Mouse (Mus musculus): Measurements from ENCODE around the gene Atp2c1.

DNA sequence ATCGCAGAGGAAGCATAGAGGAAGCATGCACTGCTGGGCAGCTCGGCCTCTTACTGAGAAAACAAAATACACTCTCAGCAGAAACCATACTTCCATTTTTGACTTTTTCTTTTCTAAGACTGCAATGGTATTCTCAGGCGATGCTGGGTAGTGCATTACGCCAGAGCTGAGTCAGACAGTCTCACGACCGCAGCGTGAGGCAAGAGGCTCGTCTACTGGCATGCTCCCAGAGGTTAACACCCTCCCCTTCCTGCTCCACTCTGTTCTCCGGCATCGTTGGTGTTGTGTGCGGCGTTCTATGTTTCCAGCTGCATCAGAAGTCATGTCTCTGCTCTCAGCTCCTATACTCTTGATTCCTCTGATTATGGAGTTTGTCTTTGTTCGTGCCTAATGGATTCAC, 68.1 kb downstream of the Atp2c1 start:
- TF ChIP-seq UBTF (IDR thresholded peaks at IDR 0.05; ENCODE audit: low read depth, low read length) (no peak), TCF12 (IDR thresholded peaks at IDR 0.05; ENCODE audit: low read depth, low read length) (no peak), HCFC1 (IDR thresholded peaks at IDR 0.05; ENCODE audit: low read depth, low read length) (no peak), CTCF (conservative IDR thresholded peaks at IDR 0.05 in 1 of 2, IDR thresholded peaks at IDR 0.05 in 1 of 2; ENCODE audit: low read depth in 2 of 2, low read length in 2 of 2) (no peak), USF2 (conservative IDR thresholded peaks at IDR 0.05; ENCODE audit: low read depth, low read length) (no peak), E2F4 (IDR thresholded peaks at IDR 0.05; ENCODE audit: insufficient replicate concordance, low read depth, low read length) (no peak), NELFE (IDR thresholded peaks at IDR 0.05; ENCODE audit: low read depth, low read length) (no peak), ZNF384 (IDR thresholded peaks at IDR 0.05; ENCODE audit: low read depth, low read length) (no peak), MAX (IDR thresholded peaks at IDR 0.05; ENCODE audit: low read length) (no peak)
